Mouse (Mus musculus) lung, embryonic 15.5 days (tissue): ENCODE results near the gene Vnn1. TPM values are rescaled to one million over a fixed set of nuclear protein-coding genes. Genes with fewer than 3 reads are reported as not detected.

Experiments used
- ATAC-seq: fragments of 200-750 bp; cut with Nextera tagmentation; 2 replicates; pipeline ENCODE4 v1.8.0; 2017; ENCODE audit warnings: moderate number of reproducible peaks, borderline replicate concordance; ENCODE audit not compliant: low FRiP score, low TSS enrichment; ENCODE audit errors: extremely low read depth
- H3K27ac ChIP-seq: fragments of 300-500 bp; sonication (generic); 2 replicates; pipeline ENCODE4 v1.5.1; 2015; ENCODE audit warnings: moderate library complexity, mild to moderate bottlenecking, inconsistent platforms
- H3K27me3 ChIP-seq: fragments of 300-500 bp; sonication (generic); 2 replicates; pipeline ENCODE4 v1.6.1; 2015; ENCODE audit warnings: inconsistent platforms
- H3K36me3 ChIP-seq: fragments of 300-500 bp; sonication (generic); 2 replicates; pipeline ENCODE4 v1.6.1; 2015; ENCODE audit warnings: inconsistent platforms
- H3K4me1 ChIP-seq: fragments of 300-500 bp; sonication (generic); 2 replicates; pipeline ENCODE4 v1.6.1; 2015; ENCODE audit warnings: inconsistent platforms
- H3K4me2 ChIP-seq: fragments of 300-500 bp; sonication (generic); 2 replicates; pipeline ENCODE4 v1.6.1; 2015; ENCODE audit warnings: inconsistent platforms, mild to moderate bottlenecking, moderate library complexity
- H3K4me3 ChIP-seq: fragments of 300-500 bp; sonication (generic); 2 replicates; pipeline ENCODE4 v1.5.1; 2015; ENCODE audit warnings: mild to moderate bottlenecking, inconsistent platforms
- H3K9ac ChIP-seq: fragments of 300-500 bp; sonication (generic); 2 replicates; pipeline ENCODE4 v1.6.1; 2015; ENCODE audit warnings: inconsistent platforms
- H3K9me3 ChIP-seq: fragments of 300-500 bp; sonication (generic); 2 replicates; pipeline ENCODE4 v1.6.1; 2016; ENCODE audit warnings: inconsistent platforms
- WGBS: fragments of 180-500 bp; shearing (Covaris S2); methylation state at CpG from one replicate; pipeline ENCODE4 v1.1.7; 2015; 5-methylcytosine and 5-hydroxymethylcytosine counted together
- polyA plus RNA-seq: library from polyadenylated mRNA; unstranded; fragments of >200 nt; fragmentation: Nextera tagmentation; extraction: Ambion mirVana; gene quantifications from 2 replicates; pipeline ENCODE4 v1.2.1, GENCODE M21; 2015

Gene Vnn1
- polyA plus RNA-seq: 2.3 and 2.7 TPM in 2 replicates

- H3K9me3 ChIP-seq: no peaks in the 10 kb centered on the region
- H3K36me3 ChIP-seq: no peaks in the 10 kb centered on the region
- no peak for ATAC-seq
- H3K4me2 ChIP-seq: peak within 1 kb of the TSS; percentile 57
- no peak within 1 kb of the TSS for H3K27ac ChIP-seq
- H3K9ac ChIP-seq: no peak within 1 kb of the TSS
- whole genome bisulfite sequencing: 17% methylated on average over 21 of the region's 21 CpGs
- 0 out of 2 replicates have a peak, but pooled peaks cover 4% of the 10 kb centered on the region for H3K4me1 ChIP-seq
- no peaks in the 10 kb centered on the region for H3K27me3 ChIP-seq
- peak within 1 kb of the TSS; percentile 24 for H3K4me3 ChIP-seq
These were observed at the start of gene Vnn1 for GRCm38 (mm10) chr10:23894601-23895349. TSS of gene Vnn1 (plus strand) at chr10:23894688.

GRCm38 (mm10) chr10:23851228-23851912 lies 43.1 kb upstream of the Vnn1 start, which contains the start of gene Vnn3:
TSS of gene Vnn3 (plus strand) at chr10:23851462.
- Histone ChIP-seq H3K4me3 (no peak within 1 kb of the TSS), H3K4me1 (peaks cover 9% of the 10 kb centered on the region; the same call in 1 of the 2 replicates), H3K27ac (0 out of 2 replicates have a peak within 1 kb of the TSS, but pooled peaks have one; percentile 45), H3K27me3 (no peaks in the 10 kb centered on the region), H3K9me3 (no peaks in the 10 kb centered on the region), H3K4me2 (no peak within 1 kb of the TSS), H3K9ac (no peak within 1 kb of the TSS), H3K36me3 (no peaks in the 10 kb centered on the region)
- no peak for ATAC-seq
- WGBS: 52% methylated on average over 4 of the region's 4 CpGs

GRCm38 (mm10) chr10:23852096-23852495 lies 42.4 kb upstream of the Vnn1 start:
- Histone ChIP-seq H3K27ac (0 out of 2 replicates have a peak overlapping the region, but pooled peaks have one; percentile 45), H3K4me1 (peaks cover 9% of the 10 kb centered on the region; the same call in 1 of the 2 replicates), H3K36me3 (no peaks in the 10 kb centered on the region), H3K9ac (no peak overlapping the region), H3K4me3 (no peak overlapping the region), H3K9me3 (no peaks in the 10 kb centered on the region), H3K4me2 (no peak overlapping the region), H3K27me3 (no peaks in the 10 kb centered on the region)
- ATAC-seq: no peak
- WGBS: 53% methylated on average over 2 of the region's 2 CpGs

GRCm38 (mm10) chr10:23864362-23865312 lies 29.9 kb upstream of the Vnn1 start:
- no peak overlapping the region for H3K27ac ChIP-seq
- no peak for ATAC-seq
- 70% methylated on average over 9 of the region's 9 CpGs for WGBS
- peaks cover 4% of the 10 kb centered on the region; the same call in 1 of the 2 replicates for H3K9me3 ChIP-seq
- H3K4me3 ChIP-seq: no peak overlapping the region
- H3K36me3 ChIP-seq: no peaks in the 10 kb centered on the region
- H3K9ac ChIP-seq: no peak overlapping the region
- H3K27me3 ChIP-seq: no peaks in the 10 kb centered on the region
- no peak overlapping the region for H3K4me2 ChIP-seq
- no peaks in the 10 kb centered on the region for H3K4me1 ChIP-seq

- Histone ChIP-seq H3K9me3 (no peaks in the 10 kb centered on the region), H3K27ac (no peak overlapping the region), H3K4me1 (no peaks in the 10 kb centered on the region), H3K27me3 (no peaks in the 10 kb centered on the region), H3K9ac (no peak overlapping the region), H3K4me2 (no peak overlapping the region), H3K36me3 (no peaks in the 10 kb centered on the region), H3K4me3 (no peak overlapping the region)
- no peak for ATAC-seq
- WGBS: 77% methylated on average over 6 of the region's 6 CpGs
These were observed 13.8 kb upstream of the Vnn1 start for GRCm38 (mm10) chr10:23880695-23881094.

- Histone ChIP-seq H3K9ac (no peak overlapping the region), H3K27ac (no peak overlapping the region), H3K36me3 (no peaks in the 10 kb centered on the region), H3K4me2 (no peak overlapping the region), H3K4me1 (no peaks in the 10 kb centered on the region), H3K4me3 (no peak overlapping the region), H3K27me3 (no peaks in the 10 kb centered on the region), H3K9me3 (no peaks in the 10 kb centered on the region)
- no peak for ATAC-seq
- WGBS: 89% methylated on average over 1 of the region's 1 CpGs
These were observed 9.6 kb upstream of the Vnn1 start for GRCm38 (mm10) chr10:23884910-23885309.

- H3K4me1 ChIP-seq: no peaks in the 10 kb centered on the region
- H3K4me2 ChIP-seq: no peak overlapping the region
- H3K9me3 ChIP-seq: no peaks in the 10 kb centered on the region
- H3K9ac ChIP-seq: no peak overlapping the region
- H3K36me3 ChIP-seq: no peaks in the 10 kb centered on the region
- H3K4me3 ChIP-seq: no peak overlapping the region
- ATAC-seq: no peak
- WGBS: 62% methylated on average over 3 of the region's 3 CpGs
- H3K27me3 ChIP-seq: no peaks in the 10 kb centered on the region
- H3K27ac ChIP-seq: no peak overlapping the region
These were observed 8.4 kb upstream of the Vnn1 start for GRCm38 (mm10) chr10:23886060-23886459.

- no peak overlapping the region for H3K9ac ChIP-seq
- no peak overlapping the region for H3K4me2 ChIP-seq
- 81% methylated on average over 1 of the region's 1 CpGs for WGBS
- no peaks in the 10 kb centered on the region for H3K27me3 ChIP-seq
- no peaks in the 10 kb centered on the region for H3K9me3 ChIP-seq
- ATAC-seq: no peak
- no peaks in the 10 kb centered on the region for H3K36me3 ChIP-seq
- H3K4me1 ChIP-seq: 0 out of 2 replicates have a peak, but pooled peaks cover 4% of the 10 kb centered on the region
- no peak overlapping the region for H3K27ac ChIP-seq
- H3K4me3 ChIP-seq: no peak overlapping the region
These were observed 1.5 kb upstream of the Vnn1 start for GRCm38 (mm10) chr10:23892987-23893386.

GRCm38 (mm10) chr10:23895376-23895775 lies 888 bp downstream of the Vnn1 start:
- Histone ChIP-seq H3K27ac (no peak overlapping the region), H3K36me3 (no peaks in the 10 kb centered on the region), H3K9me3 (no peaks in the 10 kb centered on the region), H3K27me3 (no peaks in the 10 kb centered on the region), H3K4me3 (no peak overlapping the region), H3K4me2 (no peak overlapping the region), H3K4me1 (0 out of 2 replicates have a peak, but pooled peaks cover 4% of the 10 kb centered on the region), H3K9ac (no peak overlapping the region)
- no peak for ATAC-seq
- 60% methylated on average over 7 of the region's 7 CpGs for WGBS

- H3K27ac ChIP-seq: no peak overlapping the region
- H3K9me3 ChIP-seq: no peaks in the 10 kb centered on the region
- H3K4me1 ChIP-seq: no peaks in the 10 kb centered on the region
- H3K27me3 ChIP-seq: no peaks in the 10 kb centered on the region
- no peak for ATAC-seq
- no peak overlapping the region for H3K4me3 ChIP-seq
- no peak overlapping the region for H3K9ac ChIP-seq
- H3K36me3 ChIP-seq: no peaks in the 10 kb centered on the region
- H3K4me2 ChIP-seq: no peak overlapping the region
- WGBS: 84% methylated on average over 3 of the region's 3 CpGs
These were observed 6.6 kb downstream of the Vnn1 start for GRCm38 (mm10) chr10:23901119-23901518.

GRCm38 (mm10) chr10:23905661-23906060 lies 11.2 kb downstream of the Vnn1 start:
- Histone ChIP-seq H3K4me3 (no peak overlapping the region), H3K9ac (no peak overlapping the region), H3K27me3 (no peaks in the 10 kb centered on the region), H3K4me1 (no peaks in the 10 kb centered on the region), H3K9me3 (no peaks in the 10 kb centered on the region), H3K4me2 (no peak overlapping the region), H3K36me3 (no peaks in the 10 kb centered on the region), H3K27ac (no peak overlapping the region)
- no peak for ATAC-seq
- WGBS: 86% methylated on average over 1 of the region's 1 CpGs
